Mouse (Mus musculus): Measurements from ENCODE around the gene Frrs1l.

GRCm38 (mm10) chr4:56933154-56933553, 57.0 kb downstream of the Frrs1l start:
- TF ChIP-seq CTCF (IDR thresholded peaks at IDR 0.05) (no peak), EP300 (IDR thresholded peaks at IDR 0.05) (no peak)
